Mouse (Mus musculus) stomach, embryonic 14.5 days (tissue): ENCODE results near the gene Pde4c. TPM values are rescaled to one million over a fixed set of nuclear protein-coding genes. Genes with fewer than 3 reads are reported as not detected.

Experiments used
- ATAC-seq: fragments of 200-750 bp; cut with Nextera tagmentation; 2 replicates; pipeline ENCODE4 v1.8.0; 2017; ENCODE audit warnings: low read depth, moderate TSS enrichment; ENCODE audit not compliant: insufficient number of reproducible peaks, insufficient read depth, low FRiP score
- H3K27ac ChIP-seq: fragments of 300-500 bp; sonication (generic); 2 replicates; pipeline ENCODE4 v1.5.1; 2014; ENCODE audit warnings: mild to moderate bottlenecking, low read length, moderate library complexity, mixed read lengths
- H3K27me3 ChIP-seq: fragments of 300-500 bp; sonication (generic); 2 replicates; pipeline ENCODE4 v1.6.1; 2014; ENCODE audit warnings: low read length, control low read depth, mixed read lengths; ENCODE audit not compliant: control insufficient read depth, insufficient read depth
- H3K36me3 ChIP-seq: fragments of 300-500 bp; sonication (generic); 2 replicates; pipeline ENCODE4 v1.6.1; 2014; ENCODE audit warnings: mild to moderate bottlenecking, control low read depth, low read length, moderate library complexity, mixed read lengths; ENCODE audit not compliant: control insufficient read depth, insufficient read depth
- H3K4me1 ChIP-seq: fragments of 300-500 bp; sonication (generic); 2 replicates; pipeline ENCODE4 v1.6.1; 2014; ENCODE audit warnings: low read length, control low read depth, mixed read lengths; ENCODE audit not compliant: control insufficient read depth, insufficient read depth
- H3K4me2 ChIP-seq: fragments of 300-500 bp; sonication (generic); replicated peaks from 2 replicates; pipeline ENCODE4 v1.6.1; 2014; ENCODE audit warnings: low read depth, low read length, control low read depth
- H3K4me3 ChIP-seq: fragments of 300-500 bp; sonication (generic); 2 replicates; pipeline ENCODE4 v1.5.1; 2014; ENCODE audit warnings: low read depth, low read length, control low read depth
- H3K9ac ChIP-seq: fragments of 300-500 bp; sonication (generic); replicated peaks from 2 replicates; pipeline ENCODE4 v1.6.1; 2014; ENCODE audit warnings: low read depth, mild to moderate bottlenecking, control low read depth, low read length, moderate library complexity, mixed read lengths
- H3K9me3 ChIP-seq: fragments of 300-500 bp; sonication (generic); 2 replicates; pipeline ENCODE4 v1.6.1; 2016; ENCODE audit warnings: low read depth, low read length, control low read depth; ENCODE audit not compliant: control insufficient read depth
- WGBS: fragments of 180-500 bp; shearing (Covaris S2); extraction: QIAGEN DNeasy Blood & Tissue Kit; methylation state at CpG from one replicate; pipeline ENCODE4 v1.1.7; 2014; 5-methylcytosine and 5-hydroxymethylcytosine counted together
- polyA plus RNA-seq: library from polyadenylated mRNA; unstranded; fragments of >200 nt; fragmentation: Nextera tagmentation; extraction: Ambion mirVana; gene quantifications from 2 replicates; pipeline ENCODE4 v1.2.1, GENCODE M21; 2014

The Pde4c gene
- polyA plus RNA-seq, 1 experiment from 2014 or later: 0.29 TPM

DNA sequence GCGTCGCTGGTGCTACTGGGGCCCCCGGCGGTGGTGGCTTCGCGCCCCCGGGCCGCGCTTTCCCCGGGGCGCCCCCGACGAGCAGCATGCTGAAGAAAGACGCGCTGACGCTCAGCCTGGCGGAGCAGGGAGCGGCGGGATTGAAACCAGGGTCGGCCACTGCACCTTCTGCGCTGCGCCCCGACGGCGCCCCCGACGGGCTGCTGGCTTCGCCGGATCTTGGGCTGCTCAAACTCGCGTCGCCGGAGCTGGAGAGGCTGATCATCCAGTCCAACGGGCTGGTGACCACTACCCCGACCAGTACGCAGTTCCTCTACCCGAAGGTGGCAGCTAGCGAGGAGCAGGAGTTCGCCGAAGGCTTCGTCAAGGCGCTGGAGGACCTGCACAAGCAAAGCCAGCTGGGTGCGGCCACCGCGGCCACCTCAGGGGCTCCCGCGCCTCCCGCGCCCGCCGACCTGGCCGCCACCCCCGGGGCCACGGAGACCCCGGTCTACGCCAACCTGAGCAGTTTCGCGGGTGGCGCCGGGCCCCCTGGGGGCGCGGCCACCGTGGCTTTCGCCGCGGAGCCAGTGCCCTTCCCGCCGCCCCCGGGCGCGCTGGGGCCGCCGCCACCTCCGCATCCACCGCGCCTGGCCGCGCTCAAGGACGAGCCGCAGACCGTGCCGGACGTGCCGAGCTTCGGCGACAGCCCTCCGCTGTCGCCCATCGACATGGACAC lies 24.2 kb upstream of the Pde4c start:
- Histone ChIP-seq H3K4me1 (peaks cover 44% of the 10 kb centered on the region), H3K36me3 (peaks cover 6% of the 10 kb centered on the region), H3K27me3 (no peaks in the 10 kb centered on the region), H3K9me3 (no peaks in the 10 kb centered on the region), H3K27ac (peak overlapping the region; percentile 99), H3K4me3 (peak overlapping the region; percentile 97), H3K4me2 (peak overlapping the region; percentile 61), H3K9ac (peak overlapping the region; percentile 99)
- WGBS: under 1% methylated on average over 86 of the region's 89 CpGs
- ATAC-seq: peak; percentile 5; the same call in 1 of the 2 replicates

DNA sequence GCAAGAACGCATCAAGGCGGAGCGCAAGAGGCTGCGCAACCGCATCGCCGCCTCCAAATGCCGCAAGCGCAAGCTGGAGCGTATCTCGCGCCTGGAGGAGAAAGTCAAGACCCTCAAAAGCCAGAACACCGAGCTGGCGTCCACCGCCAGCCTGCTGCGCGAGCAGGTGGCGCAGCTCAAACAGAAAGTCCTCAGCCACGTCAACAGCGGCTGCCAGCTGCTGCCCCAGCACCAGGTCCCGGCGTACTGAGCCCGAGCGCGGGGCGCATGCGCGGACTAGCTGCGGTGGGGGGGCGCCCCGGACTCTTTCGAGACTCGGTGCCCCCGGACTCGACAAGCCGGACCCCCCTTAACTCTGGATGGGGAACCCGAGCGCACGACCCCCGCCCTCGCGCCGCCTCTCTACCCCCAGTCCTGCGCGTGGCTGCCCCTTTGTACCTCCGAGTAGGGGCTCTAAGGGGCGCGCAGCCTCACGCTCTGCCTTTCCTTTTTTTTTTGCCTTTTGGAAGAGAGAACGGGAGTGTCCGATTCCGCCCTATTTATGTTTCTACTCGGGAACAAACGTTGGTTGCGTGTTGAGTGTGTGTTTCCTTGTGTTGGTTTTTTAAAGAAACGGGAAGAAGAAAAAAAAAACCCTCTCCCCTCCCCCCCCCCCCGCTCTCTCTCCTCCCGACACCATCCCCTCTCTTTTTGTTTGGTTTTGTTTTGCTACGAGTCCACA lies 23.5 kb upstream of the Pde4c start:
- Histone ChIP-seq H3K27me3 (no peaks in the 10 kb centered on the region), H3K4me3 (peak overlapping the region; percentile 97), H3K36me3 (peaks cover 6% of the 10 kb centered on the region), H3K27ac (peak overlapping the region; percentile 99), H3K4me2 (peak overlapping the region; percentile 61), H3K9me3 (no peaks in the 10 kb centered on the region), H3K4me1 (peaks cover 44% of the 10 kb centered on the region), H3K9ac (peak overlapping the region; percentile 99)
- whole genome bisulfite sequencing: under 1% methylated on average over 59 of the region's 59 CpGs
- ATAC-seq: no peak

DNA sequence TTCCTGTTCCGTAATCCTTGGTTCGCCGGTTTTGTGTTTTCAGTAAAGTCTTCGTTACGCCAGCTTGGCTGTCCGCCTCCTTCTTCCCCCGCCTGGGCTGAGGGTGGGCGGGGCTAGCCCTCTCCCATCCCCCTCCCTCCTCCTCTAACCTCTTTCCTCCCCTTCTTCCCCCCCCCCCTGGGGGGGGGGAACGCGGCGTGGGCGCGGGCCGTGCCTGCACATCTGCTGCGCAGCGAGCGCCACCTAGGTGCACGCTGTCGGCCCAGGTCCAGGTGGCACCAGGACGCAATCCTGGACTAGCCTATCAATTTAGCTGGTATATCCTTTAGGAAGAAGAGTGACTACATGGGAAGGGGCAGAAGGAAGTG lies 23.0 kb upstream of the Pde4c start:
- Histone ChIP-seq H3K9ac (peak overlapping the region; percentile 99; the same call in 1 of the 2 replicates), H3K27ac (peak overlapping the region; percentile 99)
- ATAC-seq: 0 out of 2 replicates have a peak, but pooled peaks have one; percentile 3

DNA sequence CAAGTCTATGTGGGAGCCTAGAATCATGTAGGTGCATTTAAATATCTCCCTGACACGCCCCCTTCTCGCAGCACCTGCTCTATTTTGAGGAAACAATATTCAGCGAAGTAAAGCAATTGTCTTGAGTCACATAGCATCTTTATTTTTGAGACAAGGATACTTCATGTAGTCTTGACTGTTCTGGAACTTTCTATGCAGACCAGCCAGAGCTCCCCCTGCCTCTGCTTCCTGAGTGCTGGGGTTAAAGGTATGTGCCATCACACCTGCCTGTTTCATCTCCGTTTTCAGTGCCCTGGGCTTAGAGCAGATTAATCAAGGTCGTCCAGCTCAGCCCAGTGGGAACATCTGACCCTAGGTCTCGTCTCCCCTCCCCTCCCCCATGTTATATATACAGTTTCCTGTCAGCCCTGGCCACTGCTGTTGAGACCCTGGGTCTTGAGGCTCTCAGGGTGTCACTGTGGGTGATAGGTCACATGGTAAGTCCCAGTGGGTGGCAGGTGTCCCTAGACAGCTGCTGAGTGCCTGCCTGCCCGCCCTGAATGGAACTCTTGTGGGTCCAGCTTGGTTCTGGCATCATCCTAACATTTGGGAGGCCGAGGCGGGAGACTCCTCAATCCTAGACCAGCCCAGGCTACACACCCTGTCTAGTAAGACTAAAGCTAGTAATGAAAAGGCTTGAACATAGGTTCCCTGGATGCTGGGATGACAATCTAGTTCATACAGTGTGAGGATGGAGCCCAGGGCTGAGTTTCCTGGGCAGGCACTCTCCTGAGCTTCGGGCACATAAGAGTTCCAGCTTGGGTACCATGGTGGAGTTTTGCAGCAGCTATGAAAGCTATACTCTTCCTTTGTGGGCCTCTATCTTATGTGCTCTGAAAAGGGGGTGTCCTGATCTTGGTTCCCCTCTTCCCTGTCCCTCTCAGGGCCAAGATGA lies 22.2 kb upstream of the Pde4c start:
- H3K36me3 ChIP-seq: peaks cover 6% of the 10 kb centered on the region
- H3K4me2 ChIP-seq: peak overlapping the region; percentile 61
- no peaks in the 10 kb centered on the region for H3K27me3 ChIP-seq
- peaks cover 34% of the 10 kb centered on the region for H3K4me1 ChIP-seq
- H3K9me3 ChIP-seq: no peaks in the 10 kb centered on the region
- no peak for ATAC-seq
- H3K9ac ChIP-seq: peak overlapping the region; percentile 32
- peak overlapping the region; percentile 97 for H3K4me3 ChIP-seq
- 47% methylated on average over 10 of the region's 10 CpGs for WGBS
- H3K27ac ChIP-seq: peak overlapping the region; percentile 99; the same call in 1 of the 2 replicates

More for the DNA sequence above, 23.0 kb upstream of the Pde4c start:
- under 1% methylated on average over 20 of the region's 20 CpGs for WGBS
- H3K4me2 ChIP-seq: peak overlapping the region; percentile 61
- peaks cover 6% of the 10 kb centered on the region for H3K36me3 ChIP-seq
- H3K27me3 ChIP-seq: no peaks in the 10 kb centered on the region
- peak overlapping the region; percentile 97 for H3K4me3 ChIP-seq
- H3K9me3 ChIP-seq: no peaks in the 10 kb centered on the region
- peaks cover 41% of the 10 kb centered on the region for H3K4me1 ChIP-seq

DNA sequence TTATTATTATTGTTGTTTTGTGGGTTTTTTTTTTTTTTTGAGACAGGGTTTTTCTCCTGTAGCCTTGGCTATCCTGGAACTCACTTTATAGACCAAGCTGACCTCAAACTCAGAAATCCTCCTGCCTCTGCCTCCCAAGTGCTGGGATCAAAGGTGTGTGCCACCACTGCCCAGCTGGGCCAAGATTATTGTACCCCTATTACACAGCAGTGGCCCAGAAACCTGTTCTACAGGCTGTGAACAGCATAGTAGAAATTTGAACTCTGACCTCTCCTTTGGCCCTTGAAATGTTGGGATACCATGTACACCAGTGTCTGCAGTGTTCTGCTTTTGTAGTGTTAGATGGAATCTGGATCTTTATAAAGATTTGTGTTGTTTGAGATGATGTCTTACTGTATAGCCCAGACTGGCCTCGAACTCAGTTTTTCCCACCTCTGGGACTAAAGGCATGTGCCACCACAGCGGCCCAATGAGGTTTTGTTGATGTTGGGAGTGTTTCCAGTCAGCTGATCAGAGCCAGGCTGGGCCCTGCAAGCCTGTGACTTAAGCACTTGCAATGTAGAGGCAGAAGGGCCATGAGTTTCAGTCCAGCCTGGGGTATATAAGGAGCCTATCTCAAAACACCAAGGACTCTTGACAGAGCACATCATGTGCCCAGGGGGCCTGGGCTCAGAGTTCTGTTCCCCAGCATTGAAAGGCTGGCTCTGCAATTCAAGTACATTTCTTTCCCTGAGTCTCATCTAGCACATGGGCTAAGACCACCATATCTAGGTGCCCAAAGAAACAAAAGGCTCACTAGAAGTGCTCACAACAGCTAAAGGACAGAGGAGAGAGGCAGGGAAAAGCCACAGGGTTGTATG lies 21.3 kb upstream of the Pde4c start:
- no peak for ATAC-seq
- H3K9ac ChIP-seq: no peak overlapping the region
- H3K27ac ChIP-seq: no peak overlapping the region
- no peak overlapping the region; the same call in 1 of the 2 replicates for H3K4me3 ChIP-seq
- H3K4me1 ChIP-seq: peaks cover 25% of the 10 kb centered on the region
- H3K4me2 ChIP-seq: peak overlapping the region; percentile 61; the same call in 1 of the 2 replicates
- H3K9me3 ChIP-seq: no peaks in the 10 kb centered on the region
- peaks cover 6% of the 10 kb centered on the region for H3K36me3 ChIP-seq
- H3K27me3 ChIP-seq: no peaks in the 10 kb centered on the region
- 83% methylated on average over 2 of the region's 2 CpGs for WGBS

DNA sequence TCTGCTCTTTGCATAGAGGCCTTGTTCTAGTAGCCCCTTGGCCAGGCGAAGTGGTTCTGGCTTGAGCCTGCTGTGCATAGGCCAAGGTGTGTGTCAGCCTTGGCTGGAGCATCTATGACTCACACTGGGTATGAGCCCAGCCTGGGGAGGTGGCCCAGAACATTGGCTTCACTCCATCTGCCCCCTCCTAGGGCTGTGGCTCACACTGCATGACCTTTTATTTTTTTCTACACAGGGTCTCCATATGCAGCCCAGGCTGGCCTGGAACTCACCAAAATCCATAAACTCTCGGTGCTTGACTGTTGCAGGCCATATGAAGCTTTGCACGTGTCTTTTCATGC lies 20.7 kb upstream of the Pde4c start:
- Histone ChIP-seq H3K36me3 (peaks cover 6% of the 10 kb centered on the region), H3K27me3 (no peaks in the 10 kb centered on the region), H3K4me1 (peaks cover 19% of the 10 kb centered on the region), H3K9me3 (no peaks in the 10 kb centered on the region), H3K4me3 (no peak overlapping the region), H3K4me2 (no peak overlapping the region), H3K27ac (no peak overlapping the region), H3K9ac (no peak overlapping the region)
- 76% methylated on average over 3 of the region's 3 CpGs for WGBS
- ATAC-seq: no peak

DNA sequence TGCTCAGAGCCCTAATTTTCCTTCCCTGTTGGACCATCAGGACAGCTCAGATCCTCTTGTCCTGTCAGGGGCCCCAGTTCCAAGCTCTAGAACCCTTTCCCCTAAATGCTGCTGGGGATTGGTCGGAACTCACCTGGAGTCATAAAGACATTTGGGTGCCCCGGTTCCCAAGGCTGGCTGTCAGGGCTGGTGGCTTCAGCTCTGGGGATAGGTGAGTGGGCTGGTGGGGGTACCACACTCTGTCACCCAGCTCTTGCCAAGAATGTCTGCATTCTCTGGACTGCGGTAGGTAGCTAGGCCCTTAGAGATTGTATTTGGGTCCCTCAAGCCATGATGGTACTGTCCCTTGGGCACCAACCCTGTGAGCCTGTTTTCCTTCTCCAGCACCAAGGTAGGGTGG lies 20.2 kb upstream of the Pde4c start, which contains the start of gene Iqcn:
TSS of gene Iqcn (plus strand) at position 171 of the 400 bp plus-strand sequence.
- no peak within 1 kb of the TSS for H3K4me3 ChIP-seq
- ATAC-seq: no peak
- H3K27me3 ChIP-seq: no peaks in the 10 kb centered on the region
- peak within 1 kb of the TSS; percentile 61; the same call in 1 of the 2 replicates for H3K4me2 ChIP-seq
- no peaks in the 10 kb centered on the region for H3K9me3 ChIP-seq
- no peak within 1 kb of the TSS for H3K9ac ChIP-seq
- peaks cover 6% of the 10 kb centered on the region for H3K36me3 ChIP-seq
- no peak within 1 kb of the TSS for H3K27ac ChIP-seq
- 93% methylated on average over 3 of the region's 3 CpGs for WGBS
- H3K4me1 ChIP-seq: peaks cover 16% of the 10 kb centered on the region
